Mouse (Mus musculus) liver, adult (tissue): Measurements from ENCODE around the gene Glyctk.

Experiments
- GATA4 ChIP-seq: IDR thresholded peaks from 2 replicates; pipeline ENCODE4 v1.6.1; 2014; ENCODE audit warnings: mild to moderate bottlenecking, low read length; ENCODE audit not compliant: insufficient replicate concordance

Gene Glyctk

DNA sequence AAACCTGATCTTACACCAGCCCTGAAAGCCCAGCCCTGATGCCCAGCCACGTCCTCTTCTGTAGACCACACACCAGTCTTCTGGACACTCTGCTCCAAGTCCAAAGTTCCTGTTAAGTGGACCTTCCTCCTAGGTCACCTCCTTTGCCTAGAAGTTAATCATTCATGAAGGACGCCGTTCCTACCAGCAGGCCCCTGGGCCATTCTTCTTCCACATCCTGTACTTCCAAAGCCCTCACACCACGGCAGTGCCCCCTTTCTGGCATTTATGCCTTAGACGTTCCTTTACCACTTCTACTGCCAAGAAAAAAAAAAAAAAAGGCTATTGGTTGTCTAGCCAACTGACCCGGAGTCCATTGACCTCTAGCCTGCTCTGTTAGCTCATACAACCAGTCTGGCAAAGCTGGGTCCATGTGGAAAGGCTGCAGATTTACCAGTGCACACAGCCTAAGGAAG, at the start of gene Glyctk:
Gene Glyctk (minus strand): TSS at position 102 of the 455 bp plus-strand sequence.
- TF ChIP-seq GATA4 = no peak

DNA sequence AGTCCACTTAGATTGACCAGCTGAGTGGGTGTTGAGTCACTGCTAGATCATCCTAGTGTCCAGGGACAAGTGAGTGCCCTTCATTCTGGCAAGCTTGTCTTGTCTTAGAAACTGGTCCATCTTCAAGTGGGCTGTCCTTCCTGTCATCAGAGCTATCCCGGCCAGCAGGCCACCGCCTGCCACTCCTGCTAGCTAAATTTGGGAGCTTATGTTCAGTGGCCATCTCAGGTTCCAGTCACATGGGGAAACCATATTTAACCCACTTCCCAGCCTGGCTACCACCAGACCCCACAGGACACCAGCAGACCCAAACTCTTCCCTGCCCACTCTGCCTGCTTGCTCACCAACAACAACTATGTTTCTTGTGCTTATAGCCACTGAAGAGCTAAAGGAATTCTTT, 48.6 kb upstream of the Glyctk start:
- no peak for TF ChIP-seq GATA4

DNA sequence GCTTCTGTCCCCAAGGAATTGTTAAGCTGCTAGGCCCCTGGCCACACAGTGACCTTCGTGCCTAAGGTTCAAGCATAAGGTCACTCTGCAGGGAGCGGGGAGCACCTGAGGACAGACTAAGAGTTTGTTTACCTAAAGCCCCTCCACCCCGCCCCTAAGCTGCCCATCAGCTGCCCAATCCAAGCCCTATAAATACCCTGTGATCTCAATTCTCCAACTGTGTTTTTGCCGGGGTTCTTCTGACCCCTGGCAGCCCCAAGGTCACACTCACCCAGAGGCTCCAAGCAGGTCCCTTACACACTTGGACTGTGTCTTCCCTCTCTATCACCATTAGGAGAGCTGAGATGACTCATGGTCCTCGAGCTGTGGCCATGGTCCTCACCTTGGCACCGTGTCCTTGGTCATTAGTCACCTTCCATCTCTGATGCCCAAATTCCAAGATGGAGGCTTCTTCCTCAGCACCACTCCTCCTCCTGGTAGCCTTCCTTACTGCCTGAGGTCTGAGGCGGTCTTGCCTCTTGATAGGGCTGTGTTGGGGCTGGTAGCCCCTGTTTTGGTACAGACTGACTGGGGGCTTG, 47.9 kb upstream of the Glyctk start:
- no peak for TF ChIP-seq GATA4

DNA sequence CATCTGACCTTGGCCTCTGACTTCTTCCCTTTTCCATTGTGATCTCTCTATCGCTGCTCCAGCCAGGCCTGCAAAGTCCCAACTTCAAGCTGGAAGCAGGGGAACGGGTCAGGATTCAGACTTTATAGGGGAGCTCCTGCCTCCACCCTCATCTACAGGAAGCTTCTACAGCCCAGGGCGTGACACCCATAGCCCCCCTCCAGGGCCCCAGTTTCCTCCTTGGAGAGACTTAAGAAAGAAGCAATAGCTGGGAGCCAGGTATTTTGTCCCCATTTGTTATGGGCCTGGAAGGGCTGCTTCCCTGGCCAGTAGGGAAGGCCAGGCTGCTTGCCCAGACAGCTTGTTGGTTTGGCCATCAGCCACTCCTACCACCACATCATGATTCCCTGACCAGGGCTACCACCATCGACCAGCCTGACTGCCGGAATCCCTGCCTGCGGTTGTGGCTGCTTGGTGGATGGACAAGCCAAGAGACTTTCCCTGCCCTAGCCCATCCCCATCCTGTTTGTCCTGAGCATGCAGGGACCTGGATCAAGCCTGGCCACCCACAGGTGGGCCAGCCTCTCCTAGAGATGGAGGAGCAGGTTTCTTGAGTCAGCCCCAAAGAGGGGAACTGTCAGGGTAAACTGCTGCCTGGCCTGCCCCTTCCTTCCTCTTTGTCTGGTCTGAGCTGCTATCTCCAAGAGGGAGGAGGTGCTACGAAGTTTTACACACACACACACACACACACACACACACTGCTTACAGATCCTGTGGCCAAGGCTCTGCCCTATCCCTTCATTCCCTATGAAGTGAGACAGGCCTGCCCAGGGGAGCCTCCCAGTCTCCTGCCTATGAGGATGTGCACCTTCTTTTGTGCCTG, 46.3 kb upstream of the Glyctk start:
- no peak for TF ChIP-seq GATA4

DNA sequence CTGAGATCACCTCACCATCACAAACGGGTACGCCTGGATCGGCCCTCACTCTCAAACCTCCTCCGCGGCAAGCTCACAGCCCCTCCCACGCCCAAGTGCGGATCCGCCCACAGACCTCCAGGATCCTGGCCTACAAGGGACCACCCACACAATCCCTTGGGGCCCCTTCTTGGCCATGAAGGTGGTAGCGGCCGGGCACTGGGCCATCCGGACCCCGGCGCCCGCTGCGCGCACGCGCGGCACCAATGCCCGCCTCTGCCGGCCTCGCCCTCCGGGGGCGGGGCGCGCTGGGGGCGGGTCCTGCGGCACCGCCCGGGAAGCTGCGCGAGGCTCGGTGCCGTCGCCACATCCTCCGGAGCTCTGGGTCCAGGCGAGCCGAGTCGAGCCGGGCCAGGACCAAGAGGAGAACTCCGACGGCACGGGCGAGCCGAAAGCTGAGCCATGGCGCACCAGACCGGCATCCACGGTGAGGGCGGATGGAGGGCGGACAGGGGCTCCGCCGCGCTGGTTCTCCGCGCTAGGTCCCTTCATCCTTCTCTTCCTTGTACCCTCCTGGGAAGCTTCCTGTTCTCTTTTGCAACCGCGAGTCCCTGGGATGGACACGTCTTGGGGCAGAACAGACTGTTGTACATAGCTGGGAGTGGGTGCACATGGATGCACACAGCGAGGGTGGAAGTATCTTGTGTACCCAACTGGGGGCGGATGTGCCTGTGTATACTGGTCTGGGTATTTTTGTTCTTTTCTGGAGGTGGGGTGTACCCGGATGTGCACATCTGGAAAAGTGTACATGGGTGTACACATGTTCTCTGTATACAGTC, 45.1 kb upstream of the Glyctk start, which contains the start of gene Twf2:
Gene Twf2 (plus strand): TSS at position 290 of the 818 bp plus-strand sequence.
- no peak; the same call in 1 of the 2 replicates for TF ChIP-seq GATA4

DNA sequence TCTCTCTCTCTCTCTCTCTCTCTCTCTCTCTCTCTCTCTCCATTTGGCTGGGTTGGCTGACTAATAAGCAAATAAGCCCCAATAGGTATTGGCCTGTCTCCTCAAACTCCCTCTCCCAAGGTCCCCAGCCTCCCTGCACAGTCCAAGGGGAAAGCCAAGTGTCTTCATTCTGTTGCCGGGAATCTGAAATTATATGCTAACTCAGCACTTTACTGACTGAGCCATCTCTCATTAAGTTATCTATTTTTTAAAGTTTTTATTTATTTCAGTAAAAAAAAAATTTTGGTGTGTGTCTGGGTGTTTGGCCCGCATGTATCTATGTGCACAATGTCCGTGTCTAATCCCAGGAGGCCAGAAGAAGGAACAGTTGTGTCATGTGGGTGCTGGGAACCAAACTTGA, 44.0 kb upstream of the Glyctk start:
- no peak for TF ChIP-seq GATA4

DNA sequence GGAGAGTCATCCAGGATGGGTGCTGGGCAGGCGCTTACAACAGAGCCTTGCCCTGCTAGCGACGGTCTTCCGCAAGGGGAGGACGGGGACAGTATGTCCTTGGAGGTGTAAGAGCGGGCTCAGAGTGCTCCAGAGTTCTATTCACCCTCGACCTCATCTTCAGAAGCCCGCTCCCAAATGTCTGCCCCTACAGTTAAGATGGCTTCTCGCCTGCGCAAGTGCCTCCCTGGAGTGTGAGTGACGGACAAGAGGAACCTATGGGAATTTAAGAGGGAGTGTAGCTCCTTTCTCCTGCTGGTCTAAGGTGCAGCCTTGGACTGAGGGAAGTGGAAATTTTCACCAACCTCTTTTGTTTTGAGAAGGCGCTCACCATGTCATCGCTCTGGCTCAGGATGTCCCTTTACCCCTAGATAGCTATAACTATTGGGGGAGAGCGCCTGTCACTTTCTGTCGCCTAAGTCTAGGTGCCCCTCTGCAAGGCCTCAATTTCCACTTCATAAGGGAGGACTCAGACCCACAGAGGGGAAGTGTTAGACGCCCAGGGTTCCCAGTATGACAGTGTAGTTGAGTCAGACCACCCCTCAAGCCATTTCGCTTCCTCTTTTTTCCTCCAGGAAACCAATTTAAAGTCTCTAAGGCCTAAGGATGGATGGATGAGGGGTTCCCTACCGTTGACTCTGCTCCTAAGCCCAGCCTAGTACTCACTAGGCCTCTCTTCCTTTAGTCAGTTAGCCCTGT, 41.8 kb upstream of the Glyctk start, which contains the start of gene Ppm1m:
Gene Ppm1m (minus strand): TSS at position 212 of the 738 bp plus-strand sequence.
- TF ChIP-seq GATA4 = no peak

DNA sequence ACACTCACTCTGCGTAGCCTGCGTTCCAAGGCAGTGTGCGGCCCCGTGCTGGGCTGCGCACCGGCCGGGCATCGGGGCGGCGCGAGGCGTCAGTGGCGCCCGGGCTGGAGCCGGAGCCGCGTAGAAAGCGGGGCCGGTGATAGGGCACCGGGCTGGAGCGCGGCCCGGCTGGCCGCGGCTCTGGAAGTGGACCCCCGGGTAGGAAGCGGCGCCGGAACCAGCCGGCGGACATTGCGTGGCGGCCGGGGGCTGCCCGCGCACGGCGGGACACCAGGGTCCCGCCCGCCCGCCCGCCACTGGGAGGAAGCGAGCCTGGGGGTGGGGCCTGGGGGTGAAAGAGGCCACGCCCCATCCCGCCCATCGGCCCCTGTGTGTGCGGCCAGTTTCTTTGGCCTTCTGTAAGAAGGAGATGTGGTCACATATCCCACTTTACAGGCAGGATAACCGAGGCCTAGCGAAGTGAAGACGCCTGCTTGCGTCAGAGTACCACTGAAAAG, 41.1 kb upstream of the Glyctk start:
- TF ChIP-seq GATA4 = no peak

DNA sequence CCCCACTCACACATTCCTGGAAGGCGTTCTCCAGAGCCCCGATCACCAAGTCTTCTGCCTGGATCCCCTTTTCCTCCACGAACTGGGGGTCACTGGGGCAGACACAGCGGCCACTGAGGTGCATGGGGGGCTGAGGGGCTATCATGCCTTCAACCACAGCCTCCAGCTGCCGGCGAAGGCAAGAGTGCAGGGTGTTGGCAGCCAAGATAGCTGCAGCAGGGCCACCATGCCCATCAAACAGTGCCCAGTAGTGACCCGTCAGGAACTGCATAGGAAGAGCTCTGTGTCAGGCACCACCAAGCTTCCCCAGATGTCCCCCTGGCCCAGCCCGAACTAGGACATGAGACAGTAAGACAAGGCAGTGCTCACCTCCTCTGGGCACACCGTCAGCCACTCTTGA, 39.8 kb upstream of the Glyctk start:
- no peak for TF ChIP-seq GATA4

DNA sequence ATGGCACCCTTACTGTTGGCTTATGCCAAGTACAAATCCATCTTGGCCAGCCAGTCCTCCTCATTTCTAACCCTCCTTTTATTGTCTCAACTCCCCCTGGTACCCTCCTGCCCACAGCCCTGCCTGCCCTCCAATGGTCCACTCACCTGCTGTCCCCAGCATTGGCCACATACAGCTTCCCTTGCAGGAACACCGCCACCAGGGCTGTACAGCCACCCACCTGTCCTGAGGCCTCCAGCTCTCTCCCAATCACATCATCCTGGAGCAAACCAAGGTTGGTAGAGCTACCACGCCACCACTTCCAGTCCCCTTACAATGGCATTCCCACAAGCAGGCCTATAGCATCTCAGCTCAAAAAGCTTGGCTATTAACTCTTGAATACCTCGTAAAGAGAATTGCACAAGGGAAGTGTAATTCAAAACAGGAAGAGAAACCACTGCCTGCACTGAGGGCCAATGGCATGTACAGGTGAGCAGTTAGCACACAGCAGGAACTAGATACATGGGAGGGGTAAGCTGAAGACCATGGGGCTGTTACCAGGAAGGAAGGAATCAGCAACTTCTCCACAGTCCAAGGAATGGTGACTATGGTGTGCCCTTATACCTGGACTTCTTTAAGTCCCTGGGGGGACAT, 39.3 kb upstream of the Glyctk start:
- no peak for TF ChIP-seq GATA4

DNA sequence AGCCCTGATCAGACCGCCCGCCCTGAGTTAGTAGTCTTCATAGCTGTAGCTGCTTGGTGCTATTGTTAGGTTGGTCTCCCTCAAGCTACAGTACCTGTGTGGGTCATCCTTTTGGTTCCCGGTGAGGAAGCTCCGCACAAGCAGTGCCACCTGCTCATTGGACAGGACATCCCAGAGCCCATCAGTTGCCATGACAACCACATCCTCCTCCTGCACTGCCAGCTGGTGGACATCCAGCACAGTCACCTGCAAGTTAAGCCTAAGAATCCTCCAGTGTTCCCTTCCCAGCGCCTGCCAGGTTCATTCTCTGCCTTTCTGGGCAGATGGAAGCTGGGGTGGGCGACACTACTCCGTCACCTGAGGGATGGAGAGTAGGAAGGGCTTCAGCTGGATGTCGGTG, 37.8 kb upstream of the Glyctk start:
- no peak for TF ChIP-seq GATA4

DNA sequence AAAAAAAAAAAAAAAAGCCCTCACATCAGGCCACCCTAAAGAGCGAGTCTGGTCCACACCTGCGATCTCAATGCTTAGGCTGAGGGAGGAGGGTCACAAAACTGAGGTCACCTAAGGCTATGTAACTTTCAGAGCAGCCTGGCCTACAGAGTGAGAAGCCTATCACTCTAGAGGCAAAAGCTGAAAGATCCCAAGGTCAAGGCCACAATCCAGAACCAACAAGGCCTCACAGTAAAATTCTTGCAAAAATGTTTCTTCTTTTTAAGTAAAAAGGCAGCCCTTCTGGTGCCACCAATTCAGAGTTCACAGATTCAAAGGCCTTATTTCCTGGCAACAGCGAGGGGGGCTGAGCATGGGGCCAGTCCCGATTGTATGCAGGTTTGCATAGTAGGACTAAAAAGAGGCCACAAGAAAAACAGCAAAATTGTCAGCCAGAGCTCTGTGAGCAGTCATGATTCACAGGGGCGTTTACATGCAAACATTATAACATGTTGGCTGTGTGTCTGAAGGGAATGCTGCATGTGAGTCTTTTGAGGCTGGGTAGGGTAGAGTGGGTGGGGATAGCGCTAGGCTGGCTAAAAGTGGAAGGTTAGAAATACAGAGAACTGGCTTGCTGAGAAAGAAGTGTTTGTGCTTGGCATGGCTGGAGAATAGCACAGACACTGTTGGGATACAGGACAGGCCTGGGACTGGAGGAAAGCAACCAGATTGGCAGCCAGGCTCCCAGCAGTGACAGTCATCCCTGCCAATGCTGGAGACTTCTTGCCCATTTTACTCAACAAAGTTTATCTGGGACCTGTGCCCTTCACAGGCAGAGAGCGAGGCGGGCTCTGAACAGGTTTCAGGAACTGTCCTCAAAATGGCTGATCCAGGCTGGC, 36.2 kb upstream of the Glyctk start:
- TF ChIP-seq GATA4 = no peak

DNA sequence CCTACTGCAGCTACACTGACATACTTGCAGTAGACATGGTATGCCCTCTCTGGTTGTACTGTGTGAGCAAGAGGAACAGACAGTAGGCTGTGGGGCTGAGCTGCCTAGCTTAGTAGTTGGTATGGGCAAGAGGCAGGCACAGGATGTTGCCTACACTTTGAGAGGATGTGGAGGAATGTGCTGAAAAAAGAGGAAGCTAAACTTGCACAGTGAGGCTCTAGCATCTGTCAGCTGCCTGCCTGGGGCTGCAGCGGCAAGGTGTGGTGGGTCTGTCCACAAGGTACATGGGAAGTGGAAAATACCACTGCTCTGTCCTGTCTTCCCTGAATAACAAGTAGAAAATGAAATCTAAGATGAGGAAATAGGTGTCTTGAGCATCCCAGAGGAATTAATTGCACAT, 35.1 kb upstream of the Glyctk start:
- TF ChIP-seq GATA4 = no peak
